Mouse (Mus musculus) limb, embryonic 10.5 days (tissue): ENCODE results near the gene Cd48. TPM values are rescaled to one million over a fixed set of nuclear protein-coding genes. Genes with fewer than 3 reads are reported as not detected.

Source experiments
- DNase-seq: peaks from one replicate; pipeline ENCODE4 v3.0.0-alpha.2; 2017; ENCODE audit warnings: low spot score
- H3K27ac ChIP-seq: fragments of 300-500 bp; sonication (generic); 2 replicates; pipeline ENCODE4 v1.5.1; 2016; ENCODE audit warnings: mild to moderate bottlenecking
- H3K27me3 ChIP-seq: fragments of 300-500 bp; sonication (generic); 2 replicates; pipeline ENCODE4 v1.6.1; 2016; ENCODE audit warnings: low read depth, mild to moderate bottlenecking; ENCODE audit not compliant: poor library complexity, severe bottlenecking
- H3K36me3 ChIP-seq: fragments of 300-500 bp; sonication (generic); 2 replicates; pipeline ENCODE4 v1.6.1; 2016; ENCODE audit warnings: mild to moderate bottlenecking, moderate library complexity
- H3K4me1 ChIP-seq: fragments of 300-500 bp; sonication (generic); 2 replicates; pipeline ENCODE4 v1.6.1; 2016
- H3K4me3 ChIP-seq: fragments of 300-500 bp; sonication (generic); 2 replicates; pipeline ENCODE4 v1.5.1; 2016; ENCODE audit warnings: mild to moderate bottlenecking, moderate library complexity
- H3K9me3 ChIP-seq: fragments of 300-500 bp; sonication (generic); replicated peaks from 2 replicates; pipeline ENCODE4 v1.6.1; 2016; ENCODE audit warnings: mild to moderate bottlenecking
- WGBS: fragments of 180-500 bp; shearing (Covaris S2); methylation state at CpG from one replicate; pipeline ENCODE4 v1.1.7; 2016; 5-methylcytosine and 5-hydroxymethylcytosine counted together
- polyA plus RNA-seq: library from polyadenylated mRNA; unstranded; fragments of >200 nt; fragmentation: Nextera tagmentation; extraction: Ambion mirVana; gene quantifications from 2 replicates; pipeline ENCODE4 v1.2.1, GENCODE M21; 2016

The Cd48 gene
- 0.13 and 0.38 TPM in 2 replicates for polyA plus RNA-seq

GRCm38 (mm10) chr1:171681531-171682299, at the start of gene Cd48:
Gene Cd48, plus strand, starts transcription at chr1:171682009.
- WGBS, result 93% methylated on average over 14 of the region's 14 CpGs
- Histone ChIP-seq H3K9me3 (no peaks in the 10 kb centered on the region), H3K4me1 (no peaks in the 10 kb centered on the region), H3K27ac (no peak within 1 kb of the TSS), H3K36me3 (no peaks in the 10 kb centered on the region), H3K4me3 (no peak within 1 kb of the TSS), H3K27me3 (no peaks in the 10 kb centered on the region)
- DNase-seq, result no peak

DNA sequence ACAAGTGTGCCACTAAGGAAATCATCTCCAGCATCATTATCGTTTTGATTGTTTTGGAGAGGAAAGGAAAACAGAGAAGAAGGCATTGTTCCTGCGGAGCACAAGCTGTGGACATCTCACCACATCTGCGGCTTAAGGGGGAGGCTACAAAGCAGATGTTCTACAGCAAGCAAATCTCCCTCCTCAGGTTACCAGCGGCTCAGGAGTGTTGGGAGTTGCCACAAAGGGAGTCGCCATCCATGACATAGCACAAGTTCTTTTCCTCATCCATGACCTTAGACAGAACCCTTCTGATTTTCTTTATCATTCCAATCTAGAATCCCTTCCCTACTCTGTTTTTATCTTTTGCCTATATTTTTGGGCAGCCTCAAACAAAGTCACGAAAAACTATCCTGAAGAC, 46.1 kb upstream of the Cd48 start:
- 59% methylated on average over 6 of the region's 6 CpGs for WGBS
- Histone ChIP-seq H3K27ac (no peak overlapping the region), H3K27me3 (no peaks in the 10 kb centered on the region), H3K4me3 (no peak overlapping the region), H3K9me3 (no peaks in the 10 kb centered on the region), H3K36me3 (no peaks in the 10 kb centered on the region), H3K4me1 (no peaks in the 10 kb centered on the region)
- no peak for DNase-seq

- H3K4me3 ChIP-seq, result no peak overlapping the region
- no peak for DNase-seq
- no peak overlapping the region for H3K27ac ChIP-seq
- no peaks in the 10 kb centered on the region for H3K36me3 ChIP-seq
- 89% methylated on average over 8 of the region's 8 CpGs for WGBS
- no peaks in the 10 kb centered on the region for H3K27me3 ChIP-seq
- H3K4me1 ChIP-seq, result no peaks in the 10 kb centered on the region
- no peaks in the 10 kb centered on the region for H3K9me3 ChIP-seq
These were observed 44.7 kb upstream of the Cd48 start for GRCm38 (mm10) chr1:171637101-171637500.

- no peak overlapping the region for H3K4me3 ChIP-seq
- no peak overlapping the region for H3K27ac ChIP-seq
- no peaks in the 10 kb centered on the region for H3K36me3 ChIP-seq
- DNase-seq, result no peak
- no peaks in the 10 kb centered on the region for H3K27me3 ChIP-seq
- WGBS, result 80% methylated on average over 2 of the region's 2 CpGs
- no peaks in the 10 kb centered on the region for H3K4me1 ChIP-seq
- no peaks in the 10 kb centered on the region for H3K9me3 ChIP-seq
These were observed 43.1 kb upstream of the Cd48 start for GRCm38 (mm10) chr1:171638686-171639085.

- H3K36me3 ChIP-seq, result no peaks in the 10 kb centered on the region
- no peaks in the 10 kb centered on the region for H3K4me1 ChIP-seq
- DNase-seq, result no peak
- H3K27me3 ChIP-seq, result no peaks in the 10 kb centered on the region
- 94% methylated on average over 6 of the region's 6 CpGs for WGBS
- H3K27ac ChIP-seq, result no peak overlapping the region
- H3K9me3 ChIP-seq, result no peaks in the 10 kb centered on the region
- H3K4me3 ChIP-seq, result no peak overlapping the region
These were observed 41.0 kb upstream of the Cd48 start for GRCm38 (mm10) chr1:171640796-171641195.

DNA sequence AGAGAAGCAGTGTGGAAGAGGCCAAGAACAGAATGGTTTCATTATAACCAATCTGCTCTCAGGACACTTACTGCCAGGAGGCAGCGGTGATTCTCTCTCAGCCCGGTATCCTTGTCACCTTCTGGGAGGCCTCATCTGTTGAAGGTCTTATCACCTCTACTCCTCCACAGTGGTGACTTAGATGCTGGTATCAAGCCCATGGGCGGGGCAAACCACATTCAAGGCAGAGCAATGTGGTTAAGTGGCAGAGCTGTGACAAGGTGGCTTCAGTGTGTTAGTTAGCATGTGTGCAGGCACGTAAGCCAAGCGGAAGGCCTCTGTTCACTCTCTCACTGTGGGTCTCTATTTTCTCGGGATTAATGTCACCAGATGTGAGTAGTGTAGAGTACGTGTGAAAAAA, 38.2 kb upstream of the Cd48 start:
- H3K9me3 ChIP-seq, result no peaks in the 10 kb centered on the region
- H3K4me1 ChIP-seq, result no peaks in the 10 kb centered on the region
- no peak for DNase-seq
- H3K36me3 ChIP-seq, result no peaks in the 10 kb centered on the region
- H3K27ac ChIP-seq, result no peak overlapping the region
- no peaks in the 10 kb centered on the region for H3K27me3 ChIP-seq
- WGBS, result 79% methylated on average over 7 of the region's 7 CpGs
- H3K4me3 ChIP-seq, result no peak overlapping the region

DNA sequence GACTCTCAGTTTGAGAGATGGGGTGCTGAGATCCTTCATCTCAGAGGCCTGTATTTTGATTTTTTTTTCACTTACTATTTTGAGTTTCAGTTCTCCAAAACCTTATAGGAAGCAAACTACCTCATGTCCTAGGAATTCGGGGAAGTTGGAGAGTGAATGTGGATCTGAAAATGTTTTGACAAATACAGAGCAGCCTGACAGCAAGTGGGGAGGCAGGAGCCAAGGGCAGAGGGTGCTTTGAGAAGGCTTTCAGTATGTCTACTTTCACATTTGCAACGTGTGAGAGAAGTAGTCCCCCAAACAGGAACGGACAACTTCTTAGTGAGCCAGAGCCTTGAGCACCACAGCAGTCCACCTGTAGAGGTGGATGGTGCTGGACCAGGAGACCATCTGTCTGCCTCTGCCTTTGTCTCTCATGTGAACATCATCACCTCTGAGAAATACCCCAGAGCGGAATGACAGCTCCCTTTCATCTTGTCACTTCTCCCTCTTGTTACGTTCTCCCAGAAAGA, 35.3 kb upstream of the Cd48 start:
- WGBS, result 69% methylated on average over 5 of the region's 5 CpGs
- no peak overlapping the region for H3K27ac ChIP-seq
- H3K4me1 ChIP-seq, result no peaks in the 10 kb centered on the region
- H3K4me3 ChIP-seq, result no peak overlapping the region
- no peaks in the 10 kb centered on the region for H3K27me3 ChIP-seq
- H3K36me3 ChIP-seq, result no peaks in the 10 kb centered on the region
- no peak for DNase-seq
- H3K9me3 ChIP-seq, result no peaks in the 10 kb centered on the region

GRCm38 (mm10) chr1:171647716-171648115, 34.1 kb upstream of the Cd48 start:
- Histone ChIP-seq H3K27ac (no peak overlapping the region), H3K27me3 (no peaks in the 10 kb centered on the region), H3K9me3 (no peaks in the 10 kb centered on the region), H3K4me1 (no peaks in the 10 kb centered on the region), H3K4me3 (no peak overlapping the region), H3K36me3 (no peaks in the 10 kb centered on the region)
- WGBS, result 89% methylated on average over 5 of the region's 5 CpGs
- DNase-seq, result no peak

GRCm38 (mm10) chr1:171648840-171649239, 33.0 kb upstream of the Cd48 start:
- 85% methylated on average over 8 of the region's 8 CpGs for WGBS

DNA sequence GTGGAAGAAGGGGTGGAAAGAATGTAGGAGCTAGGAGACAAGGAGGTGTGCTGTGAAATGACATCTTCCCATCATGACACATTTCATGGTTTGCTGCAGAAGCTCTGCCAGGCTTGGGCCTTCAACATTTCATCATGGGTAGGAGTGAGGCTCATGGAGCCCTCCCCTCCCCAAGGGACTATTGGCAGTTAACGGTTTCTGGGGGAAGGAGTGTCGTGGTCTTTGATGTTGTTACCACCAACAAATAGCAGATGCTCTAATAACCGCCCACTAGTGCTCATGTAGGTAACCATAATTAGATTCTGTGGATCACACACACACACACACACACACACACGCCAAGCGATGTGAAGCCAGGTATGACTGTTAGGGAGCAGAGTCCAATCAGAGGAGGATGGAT, 29.1 kb upstream of the Cd48 start, which contains the start of gene Slamf7:
Gene Slamf7, minus strand, starts transcription at position 302 of the 400 bp plus-strand sequence.
- Histone ChIP-seq H3K9me3 (no peaks in the 10 kb centered on the region), H3K36me3 (no peaks in the 10 kb centered on the region), H3K27me3 (no peaks in the 10 kb centered on the region), H3K4me3 (no peak within 1 kb of the TSS), H3K27ac (no peak within 1 kb of the TSS), H3K4me1 (no peaks in the 10 kb centered on the region)
- WGBS, result 89% methylated on average over 5 of the region's 5 CpGs
- DNase-seq, result no peak

More at GRCm38 (mm10) chr1:171648840-171649239, 33.0 kb upstream of the Cd48 start:
- no peak overlapping the region for H3K4me3 ChIP-seq
- no peak for DNase-seq
- H3K4me1 ChIP-seq, result no peaks in the 10 kb centered on the region
- H3K9me3 ChIP-seq, result no peaks in the 10 kb centered on the region
- H3K27me3 ChIP-seq, result no peaks in the 10 kb centered on the region
- no peak overlapping the region for H3K27ac ChIP-seq
- no peaks in the 10 kb centered on the region for H3K36me3 ChIP-seq

- H3K27me3 ChIP-seq, result no peaks in the 10 kb centered on the region
These were observed 23.2 kb upstream of the Cd48 start for GRCm38 (mm10) chr1:171658561-171658991.

DNA sequence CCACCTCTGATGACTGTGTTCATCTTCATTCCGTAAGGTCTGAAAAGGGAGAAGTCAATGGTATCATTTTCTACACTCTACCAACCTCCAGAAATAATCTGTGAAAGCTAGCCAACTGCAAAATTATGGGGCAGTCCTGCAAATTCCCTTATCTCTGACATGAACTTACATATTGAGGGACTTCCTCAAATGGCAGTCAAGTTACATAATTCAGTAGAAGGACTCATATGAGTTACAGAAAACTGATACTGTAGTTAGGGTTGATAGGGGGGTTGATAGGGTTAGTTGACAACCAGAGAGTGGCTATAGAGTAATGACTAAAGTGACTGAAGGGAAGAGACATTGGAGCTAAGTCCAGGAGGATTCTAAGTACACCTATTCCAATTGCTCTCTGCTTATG, 21.4 kb upstream of the Cd48 start:
- WGBS, result 95% methylated on average over 1 of the region's 1 CpGs
- no peak overlapping the region for H3K27ac ChIP-seq

More at GRCm38 (mm10) chr1:171658561-171658991, 23.2 kb upstream of the Cd48 start:
- Histone ChIP-seq H3K36me3 (no peaks in the 10 kb centered on the region), H3K9me3 (no peaks in the 10 kb centered on the region), H3K4me3 (no peak overlapping the region), H3K27ac (no peak overlapping the region), H3K4me1 (no peaks in the 10 kb centered on the region)
- no peak for DNase-seq
- WGBS, result 79% methylated on average over 5 of the region's 5 CpGs

DNA sequence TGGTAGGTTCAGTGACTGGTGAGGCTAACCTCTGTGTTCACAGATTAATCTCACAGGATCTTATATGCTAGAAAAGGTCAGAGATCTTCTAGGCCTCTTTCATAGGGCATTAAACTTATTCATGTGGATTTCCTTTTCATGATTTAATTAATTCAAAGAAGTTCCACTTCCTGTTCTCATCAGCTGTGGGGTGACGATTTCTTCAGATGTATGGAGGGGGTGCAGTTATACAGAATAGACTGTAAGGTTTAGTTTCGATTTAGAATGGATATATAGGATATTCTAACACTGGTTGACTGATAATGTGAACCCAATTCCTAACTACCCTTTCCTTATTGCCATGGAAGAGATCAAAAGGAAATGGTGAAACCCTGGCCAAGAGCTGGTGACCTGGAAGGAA, 20.3 kb upstream of the Cd48 start:
- no peaks in the 10 kb centered on the region for H3K4me1 ChIP-seq
- H3K27ac ChIP-seq, result no peak overlapping the region
- DNase-seq, result no peak
- 87% methylated on average over 2 of the region's 2 CpGs for WGBS
- H3K9me3 ChIP-seq, result no peaks in the 10 kb centered on the region
- no peak overlapping the region for H3K4me3 ChIP-seq
- H3K36me3 ChIP-seq, result no peaks in the 10 kb centered on the region
- no peaks in the 10 kb centered on the region for H3K27me3 ChIP-seq

More for the DNA sequence above, 21.4 kb upstream of the Cd48 start:
- Histone ChIP-seq H3K4me1 (no peaks in the 10 kb centered on the region), H3K9me3 (no peaks in the 10 kb centered on the region), H3K4me3 (no peak overlapping the region), H3K27me3 (no peaks in the 10 kb centered on the region), H3K36me3 (no peaks in the 10 kb centered on the region)
- DNase-seq, result no peak
